Mouse (Mus musculus) gonadal fat pad, adult 2 months (tissue): ENCODE data around the gene 4930404N11Rik. TPM values are rescaled to one million over a fixed set of nuclear protein-coding genes. Genes with fewer than 3 reads are reported as not detected.

Source experiments
- DNase-seq: peaks from one replicate; pipeline ENCODE4 v3.0.0-alpha.2; 2012; ENCODE audit warnings: low read depth
- polyA plus RNA-seq: library from polyadenylated mRNA; depleted of rRNA; stranded (reverse); fragments of >200 nt; gene quantifications from 2 replicates; pipeline ENCODE4 v1.2.3, GENCODE M21; 2012

4930404N11Rik gene
- polyA plus RNA-seq, 1 experiment, result 1.7 TPM

DNA sequence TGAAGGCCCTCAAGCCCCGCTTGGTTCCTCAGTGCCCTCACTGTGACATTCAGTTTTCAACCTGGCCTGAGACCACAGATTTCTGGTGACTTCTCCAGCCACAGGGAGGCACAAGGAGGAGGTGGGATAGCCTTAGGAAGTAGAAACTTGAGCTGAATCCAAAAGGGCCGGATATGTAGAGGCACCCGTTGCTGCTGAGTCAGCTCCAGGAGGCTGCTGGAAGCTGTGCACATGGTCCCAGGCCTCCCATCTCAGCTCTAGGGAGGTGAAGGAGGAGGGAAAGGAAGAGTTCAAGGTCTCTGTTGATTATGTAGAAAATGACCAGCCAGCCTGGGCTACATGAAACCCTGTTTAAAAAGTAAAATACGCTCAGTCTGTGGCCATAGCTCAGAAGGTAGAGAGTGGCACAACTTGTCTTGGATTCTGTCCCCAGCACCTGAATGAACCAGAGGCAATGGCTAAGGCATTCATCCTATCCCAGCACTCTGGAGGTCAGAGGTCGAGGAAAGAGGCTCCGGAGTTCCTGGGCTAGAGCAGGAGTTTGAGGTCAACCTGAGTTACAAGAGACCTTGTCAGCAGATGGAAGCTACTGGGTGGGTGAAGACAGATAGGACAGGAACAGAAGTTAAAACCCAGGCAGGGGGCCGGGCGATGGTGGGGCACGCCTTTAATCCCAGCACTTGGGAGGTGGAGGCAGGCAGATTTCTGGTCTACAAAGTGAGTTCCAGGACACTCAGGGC is 10.7 kb downstream of the 4930404N11Rik start:
- no peak for DNase-seq

DNA sequence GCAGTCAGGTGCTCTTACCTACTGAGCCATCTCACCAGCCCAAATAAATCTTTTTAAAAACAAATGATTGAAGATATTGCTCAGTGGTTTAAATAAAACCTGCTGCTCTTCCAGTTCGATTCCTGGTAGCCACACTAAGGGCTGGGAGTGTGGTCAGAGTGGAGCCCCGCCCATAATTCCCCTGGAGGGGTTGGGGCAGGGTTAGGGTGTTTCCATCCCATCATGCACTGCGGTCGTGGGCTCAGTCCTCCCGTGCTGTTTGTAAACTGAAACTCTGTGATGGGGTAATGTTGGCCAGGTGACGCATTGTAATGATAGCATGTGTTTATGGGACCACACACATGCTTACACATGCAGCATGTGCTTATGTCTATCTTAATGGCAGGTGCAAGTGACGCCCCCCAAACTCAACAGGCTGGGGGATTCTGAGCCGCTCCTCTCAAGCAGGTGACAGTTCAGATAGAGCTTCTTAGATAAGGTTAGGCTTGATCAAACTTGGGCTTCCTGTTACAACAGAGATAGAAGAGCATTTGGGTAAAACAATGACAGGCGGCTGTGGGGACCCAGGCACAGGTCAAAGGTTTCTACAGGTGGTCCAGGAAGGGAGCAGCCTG is 13.8 kb downstream of the 4930404N11Rik start:
- DNase-seq, result no peak

DNA sequence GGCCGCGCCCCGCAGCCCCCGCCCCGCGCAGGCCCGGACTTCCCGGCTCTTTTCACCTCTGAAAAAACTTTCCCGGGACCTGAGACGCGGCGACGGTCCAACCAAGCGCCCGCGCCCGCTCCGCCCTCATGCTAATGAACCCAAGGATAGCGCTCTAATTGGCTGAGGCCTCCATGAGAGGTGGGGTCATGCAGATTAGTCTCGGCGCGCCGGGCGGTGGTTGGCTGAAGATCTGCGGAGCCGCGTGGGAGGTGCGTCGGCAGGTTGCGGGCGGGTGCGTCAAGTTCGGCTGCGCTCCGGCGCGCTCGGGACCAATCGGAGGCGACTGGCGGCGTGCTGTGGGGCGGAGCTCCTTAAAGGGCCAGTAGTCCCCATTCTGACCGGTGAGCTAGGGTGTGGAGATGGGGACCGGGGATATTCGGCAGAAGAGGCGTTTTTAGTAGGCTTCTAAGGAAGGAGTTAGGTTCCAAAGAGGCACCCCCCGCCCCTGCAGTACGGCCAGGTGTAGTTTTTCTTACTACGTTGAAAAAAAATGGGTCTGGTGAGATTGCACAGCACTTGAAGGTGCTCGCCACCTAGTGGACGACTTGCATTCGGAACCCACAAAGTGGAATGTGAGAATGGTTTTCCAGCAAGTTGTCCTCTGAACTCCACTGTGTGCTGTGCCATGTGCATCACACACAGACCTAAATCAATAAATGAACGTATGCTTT is 15.1 kb downstream of the 4930404N11Rik start, which contains the start of gene Hmg20b:
Gene Hmg20b (minus strand): TSS at position 130 of the 713 bp plus-strand sequence.
- peak; percentile 70 for DNase-seq

DNA sequence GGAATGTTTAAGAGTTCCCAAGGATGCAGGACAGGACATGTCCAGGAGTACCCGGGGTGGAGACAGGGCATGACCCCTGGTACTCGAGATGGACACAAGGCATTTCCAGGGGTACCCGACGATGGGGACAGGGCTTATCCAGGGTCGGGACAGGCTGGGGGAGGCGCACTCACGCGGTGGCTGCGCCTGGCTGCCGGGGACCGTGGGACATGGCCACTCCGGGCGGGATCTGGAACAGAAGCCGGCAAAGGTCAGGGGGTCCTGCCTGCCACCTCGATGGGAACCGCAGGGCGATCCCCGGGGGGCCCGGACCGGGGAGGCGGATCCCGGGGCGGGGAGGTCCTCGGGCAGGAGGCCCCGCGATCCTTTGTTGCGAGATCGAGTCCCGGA is 15.7 kb downstream of the 4930404N11Rik start:
- DNase-seq, result no peak

DNA sequence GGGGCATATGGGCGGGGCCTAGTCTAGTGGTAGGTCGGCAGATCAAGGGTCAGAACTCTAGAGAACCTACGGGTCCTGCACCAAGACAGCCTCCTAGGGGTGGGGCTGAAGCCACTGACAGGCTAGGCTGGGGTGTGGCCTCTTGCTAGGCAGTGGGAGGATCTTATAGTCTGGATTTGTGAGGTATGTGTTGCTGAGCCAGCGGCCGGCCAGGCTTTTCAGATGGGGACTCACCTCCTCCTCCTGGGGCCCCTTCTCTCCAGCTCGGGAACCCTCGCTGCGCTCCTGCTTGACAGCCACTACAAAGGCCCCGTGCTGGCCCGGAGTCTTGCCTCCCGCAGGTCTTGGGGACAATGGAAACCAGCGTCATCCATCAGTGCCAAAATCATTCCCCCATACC is 16.5 kb downstream of the 4930404N11Rik start:
- DNase-seq, result no peak

DNA sequence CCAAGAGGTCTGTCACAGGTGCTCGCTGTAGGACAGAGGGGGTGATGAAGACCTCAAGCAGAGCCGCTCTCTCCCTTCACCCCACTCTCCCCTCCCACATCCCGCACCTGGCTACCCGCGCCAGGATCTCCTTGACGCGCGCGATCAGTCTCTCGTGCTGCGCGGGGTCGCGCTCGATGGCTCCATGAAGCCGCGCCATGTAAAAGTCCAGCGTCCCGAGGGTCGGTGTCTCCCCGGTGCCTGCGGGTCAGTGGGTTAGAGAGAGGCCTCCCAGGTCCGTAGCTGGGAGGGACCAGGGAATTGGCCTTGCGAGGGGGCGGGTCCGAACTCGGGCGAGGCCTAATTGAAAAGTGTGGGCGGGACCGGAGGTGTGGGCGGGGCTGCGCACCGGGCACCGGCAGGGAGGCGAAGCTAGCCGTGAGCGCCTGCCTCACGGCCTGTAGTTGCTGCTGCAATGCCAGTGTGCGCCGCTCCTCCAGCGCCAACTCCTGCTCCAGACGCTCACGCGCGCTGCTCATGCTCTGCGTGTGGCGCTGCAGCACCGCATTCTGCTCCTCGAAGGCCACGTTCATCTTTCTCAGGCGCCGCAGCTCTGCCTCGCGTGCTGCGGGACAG is 19.1 kb downstream of the 4930404N11Rik start:
- no peak for DNase-seq

DNA sequence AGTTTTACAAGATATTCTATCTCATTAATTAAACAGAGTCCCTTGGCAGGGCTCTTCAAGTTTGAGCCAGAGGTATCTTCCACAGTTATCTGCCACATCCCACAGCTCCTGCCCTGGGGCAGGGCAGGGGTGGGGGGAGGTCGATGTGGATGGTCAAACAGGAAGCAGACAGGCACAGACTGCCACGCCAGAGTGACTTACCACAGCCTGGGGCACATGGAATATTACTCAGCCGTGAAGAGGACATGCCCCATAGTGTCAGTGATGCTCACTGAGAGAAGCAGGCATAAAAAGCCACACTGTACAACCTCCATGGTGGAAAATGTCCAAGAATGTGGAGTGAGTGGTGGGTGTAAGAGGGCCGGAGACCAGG is 20.5 kb downstream of the 4930404N11Rik start:
- DNase-seq, result no peak

DNA sequence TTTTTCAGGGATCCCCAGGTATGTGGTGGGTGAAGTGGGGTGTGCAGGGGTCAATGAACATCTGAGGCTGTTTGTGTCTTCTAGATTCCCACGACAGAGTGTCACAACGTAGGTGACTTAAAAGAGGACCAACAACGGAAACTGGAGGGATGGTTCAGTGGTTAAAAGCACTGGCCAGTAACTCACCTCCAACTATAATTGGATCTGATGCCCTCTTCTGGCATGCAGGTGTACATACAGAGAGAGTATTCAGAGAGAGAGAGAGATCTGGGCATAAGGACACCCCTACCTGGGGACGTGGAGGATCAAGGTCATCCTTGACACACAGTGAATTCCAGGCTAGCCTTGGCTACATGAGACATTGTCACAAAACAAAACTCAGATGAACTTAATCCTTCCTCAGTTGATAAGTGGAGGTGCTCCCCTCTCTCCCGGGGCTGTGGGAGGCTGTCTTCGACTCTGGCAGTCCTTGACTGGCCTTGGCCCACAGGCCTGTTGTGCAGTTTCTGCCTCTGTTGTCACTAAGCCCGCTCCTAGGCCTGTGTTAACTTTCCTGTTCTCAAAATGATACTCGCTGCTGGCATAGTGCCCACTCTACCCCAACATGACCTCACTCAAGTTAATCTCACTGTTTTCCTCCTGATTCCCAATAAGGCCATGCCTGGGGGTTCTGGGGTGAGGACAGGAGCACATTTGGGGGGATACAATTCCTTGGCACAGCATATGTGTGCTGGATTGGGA is 21.0 kb downstream of the 4930404N11Rik start:
- no peak for DNase-seq

DNA sequence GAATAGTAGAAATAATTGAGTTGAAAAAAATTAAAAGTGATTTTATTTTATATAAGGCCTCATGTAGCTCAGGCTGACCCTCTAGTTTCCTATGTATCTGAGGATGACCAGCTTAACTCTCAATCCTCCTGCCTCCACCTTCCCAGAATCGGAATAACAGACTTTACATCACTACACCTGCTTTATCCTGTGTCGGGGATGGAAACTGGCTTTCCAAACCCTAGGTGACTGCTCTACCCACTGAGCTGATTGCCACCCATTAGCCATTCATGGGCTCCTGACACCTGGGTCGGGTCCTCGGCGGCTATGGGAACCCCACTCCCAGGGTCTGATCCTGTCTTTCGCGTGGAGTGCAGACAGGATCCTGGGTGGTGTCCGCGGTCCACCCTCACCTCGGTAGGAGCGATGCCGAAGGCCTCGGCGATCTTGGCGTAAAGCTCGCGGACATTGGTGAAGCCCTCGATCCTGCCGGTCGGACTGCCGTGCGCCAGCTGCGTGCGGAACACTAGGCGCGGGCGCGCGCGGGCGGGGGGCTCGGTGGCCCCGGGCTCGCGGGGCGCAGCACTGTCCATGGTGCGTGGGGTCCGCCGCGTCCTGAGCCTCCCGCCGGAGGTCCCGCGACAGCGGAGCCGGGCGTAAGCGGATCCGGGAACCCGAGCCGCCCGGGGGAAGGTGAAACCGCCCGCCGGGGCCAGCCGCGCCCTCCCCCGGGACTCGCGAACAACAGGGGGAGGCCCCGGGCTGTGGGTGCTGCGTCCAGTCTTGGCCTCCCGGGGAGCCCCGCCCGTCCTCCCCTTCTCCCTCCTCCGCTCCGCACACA is 22.7 kb downstream of the 4930404N11Rik start, which contains the start of gene Gipc3:
Gene Gipc3 (minus strand): TSS at position 581 of the 820 bp plus-strand sequence.
- no peak for DNase-seq

DNA sequence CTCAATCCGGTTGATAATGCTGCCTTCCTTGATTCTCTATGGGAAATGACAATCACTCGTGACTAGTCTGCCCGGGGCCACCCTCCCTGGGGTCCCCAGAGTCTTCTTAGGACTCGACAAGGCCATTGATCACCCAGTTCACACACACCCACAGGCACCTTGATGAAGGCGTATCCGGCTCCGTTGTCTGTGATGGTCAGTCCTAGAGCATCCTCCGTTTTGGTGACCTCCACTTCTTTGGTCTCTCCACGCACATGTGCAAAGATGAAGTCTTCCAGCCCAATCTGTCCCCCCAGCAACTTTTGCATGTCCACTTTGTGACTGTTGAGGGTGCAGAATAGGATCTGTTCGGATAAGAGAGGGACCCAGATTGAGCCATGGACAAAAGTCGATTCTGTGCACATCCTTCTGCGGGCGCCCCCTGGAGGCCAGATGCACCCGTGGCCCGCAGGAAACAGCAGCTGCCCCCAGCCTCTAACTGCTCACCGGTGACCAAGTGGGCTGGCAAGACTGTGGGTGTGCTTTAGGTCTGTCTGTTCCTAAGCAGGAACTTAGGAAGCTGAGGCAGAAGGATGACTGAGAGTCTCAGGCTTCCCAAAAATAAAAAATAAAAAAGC is 24.2 kb downstream of the 4930404N11Rik start:
- no peak for DNase-seq

DNA sequence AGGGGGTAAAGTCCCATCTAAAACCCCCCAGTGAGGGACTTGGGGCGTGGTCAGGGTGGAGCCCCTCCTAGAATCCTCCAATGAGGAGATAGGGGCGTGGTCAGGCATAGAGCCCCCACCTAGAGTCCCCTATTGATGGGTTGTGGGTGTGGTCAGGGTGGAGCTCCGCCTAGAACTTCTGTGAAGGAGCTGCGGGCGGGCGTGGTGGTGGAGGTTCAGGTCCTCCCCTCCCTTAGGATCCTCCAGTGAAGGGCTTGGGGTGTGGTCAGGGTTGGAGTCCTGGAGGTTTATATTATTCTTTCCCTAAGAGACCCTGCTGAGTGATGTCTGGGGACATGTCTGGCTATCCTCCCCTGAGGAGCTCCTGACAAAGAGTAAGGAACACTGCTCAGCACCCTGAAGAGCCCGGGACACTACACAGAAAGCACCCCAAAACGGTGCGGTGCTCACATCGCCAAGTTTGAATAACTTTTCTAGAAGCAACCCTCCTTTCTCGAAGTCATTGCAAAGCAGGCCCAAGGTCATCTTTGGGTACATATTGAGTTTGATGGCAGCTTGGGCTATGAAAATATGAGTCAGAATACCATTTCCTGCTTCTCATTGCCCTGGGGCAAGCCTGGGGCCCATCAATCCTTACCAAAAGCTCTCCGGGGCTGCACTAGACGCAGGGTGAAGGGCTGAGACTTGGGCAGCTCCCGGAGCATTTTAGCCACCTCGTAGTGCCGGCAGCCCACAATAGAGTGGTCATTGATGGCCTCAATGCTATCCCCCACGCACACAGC is 24.9 kb downstream of the 4930404N11Rik start:
- DNase-seq, result no peak

DNA sequence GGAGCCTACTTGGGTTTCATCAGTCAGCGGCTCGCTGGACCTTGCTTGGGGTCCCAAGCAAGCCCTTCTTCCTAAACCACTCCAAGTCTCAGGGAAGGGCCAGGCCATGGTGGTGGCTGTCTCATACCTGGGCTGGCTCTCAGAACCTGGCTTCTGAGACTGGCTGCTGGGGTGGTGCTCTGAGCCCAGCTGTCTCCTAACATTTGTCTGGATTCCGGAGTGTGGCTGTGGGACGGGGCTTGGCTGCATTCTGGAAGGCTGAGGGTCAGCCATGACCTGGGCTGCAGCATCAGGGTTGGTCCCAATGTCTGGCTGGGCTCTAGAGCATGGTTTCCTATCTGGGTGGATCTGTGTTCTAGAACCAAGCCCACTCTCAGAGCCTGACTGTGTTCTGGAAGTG is 29.1 kb downstream of the 4930404N11Rik start:
- DNase-seq, result no peak

DNA sequence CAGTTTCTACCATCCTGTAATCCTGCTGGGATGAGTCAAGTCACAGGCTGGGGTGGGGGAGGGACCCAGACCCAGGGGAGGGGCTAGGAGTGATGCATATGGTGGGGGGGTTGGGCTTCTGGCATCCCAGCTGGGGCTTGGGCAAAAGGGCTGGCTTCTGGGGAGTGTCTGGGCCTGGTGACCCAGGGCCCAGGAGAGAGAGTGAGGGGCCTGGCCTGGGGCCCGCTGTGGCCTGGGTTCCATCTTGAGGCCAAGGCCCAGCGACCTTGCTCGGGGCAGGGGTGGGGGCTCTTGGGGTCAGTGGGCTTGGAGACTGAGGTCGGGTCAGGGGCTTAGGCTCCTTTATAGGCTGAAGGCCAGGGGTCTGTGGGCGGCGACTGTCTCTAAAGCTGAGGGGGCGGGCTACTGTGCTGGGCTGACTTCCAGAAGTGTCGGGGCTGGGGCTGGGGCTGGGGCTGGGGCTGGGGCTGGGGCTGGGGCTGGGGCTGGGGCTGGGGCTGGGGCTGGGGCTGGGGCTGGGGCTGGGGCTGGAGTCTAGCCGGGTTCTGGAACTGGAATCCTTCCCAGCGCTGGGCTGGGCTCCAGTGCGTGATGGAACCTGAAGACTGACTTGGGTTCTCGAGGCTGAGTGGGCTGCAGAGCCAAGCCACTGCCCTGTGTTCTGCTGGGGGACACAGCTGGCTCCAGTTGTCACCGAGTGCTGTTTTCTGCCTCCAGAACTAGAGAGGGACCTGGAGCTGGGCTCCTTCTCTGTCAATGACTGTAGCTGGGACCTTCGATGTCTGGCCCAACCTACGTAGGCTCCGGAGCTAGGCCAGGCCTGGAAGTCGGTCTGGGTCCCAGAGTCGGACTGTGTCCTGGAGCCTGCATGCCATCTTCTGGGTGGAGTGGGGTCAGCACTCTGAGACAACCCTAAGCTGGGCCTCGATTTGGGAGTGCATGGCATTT is 29.9 kb downstream of the 4930404N11Rik start:
- DNase-seq, result no peak

DNA sequence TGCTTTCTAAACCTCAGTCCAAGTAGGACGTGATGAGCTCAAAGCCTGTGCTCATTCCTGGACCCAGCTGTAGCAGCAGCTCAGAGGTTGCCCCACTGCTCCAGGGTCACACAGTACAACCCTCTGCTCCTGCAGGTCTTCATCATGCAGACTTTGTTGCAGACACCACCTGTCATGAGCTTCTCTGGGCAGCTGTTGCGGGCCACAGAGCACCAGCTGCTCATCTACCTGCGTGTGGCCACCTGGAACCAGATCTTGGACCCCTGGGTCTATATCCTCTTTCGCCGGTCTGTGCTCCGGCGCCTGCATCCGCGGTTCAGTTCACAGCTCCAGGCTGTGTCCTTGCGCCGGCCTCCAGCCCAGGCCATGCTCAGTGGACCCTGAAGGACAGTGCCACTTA is 31.3 kb downstream of the 4930404N11Rik start:
- DNase-seq, result no peak

DNA sequence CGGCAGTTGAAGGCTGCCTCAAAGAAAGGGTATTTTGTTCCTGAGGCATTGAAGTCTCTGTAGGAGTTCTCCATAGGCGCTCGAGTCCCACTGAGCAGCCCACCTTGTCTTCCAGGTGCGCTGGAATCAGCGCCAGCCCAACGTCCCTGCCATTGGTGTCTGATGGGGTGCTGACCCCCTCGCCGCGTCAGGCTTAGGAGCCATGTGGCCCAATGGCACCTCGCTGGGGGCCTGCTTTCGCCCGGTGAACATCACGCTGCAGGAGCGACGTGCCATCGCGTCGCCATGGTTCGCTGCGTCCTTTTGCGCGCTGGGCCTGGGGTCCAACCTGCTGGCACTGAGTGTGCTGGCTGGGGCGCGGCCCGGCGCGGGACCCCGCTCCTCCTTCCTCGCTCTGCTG is 33.3 kb downstream of the 4930404N11Rik start:
- no peak for DNase-seq

DNA sequence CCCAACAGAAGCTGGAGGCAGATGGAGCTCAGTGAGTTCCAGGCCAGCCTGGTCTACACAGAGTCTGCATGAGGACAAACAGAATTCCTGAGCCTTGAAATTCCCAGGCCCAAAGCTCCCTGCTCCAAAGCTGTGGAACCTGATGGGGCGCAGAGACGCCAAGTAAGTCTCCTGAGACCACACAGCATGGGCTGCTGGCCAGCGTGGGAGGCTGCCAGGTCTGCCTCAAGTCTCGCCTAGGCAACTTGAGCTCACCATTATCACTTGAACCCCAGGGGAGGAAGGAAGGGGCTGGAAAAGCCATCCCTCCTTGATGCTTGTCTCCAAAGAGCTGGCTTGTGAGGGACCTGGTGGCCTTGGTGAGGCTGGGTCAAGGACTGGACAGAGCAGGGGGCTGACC is 35.6 kb downstream of the 4930404N11Rik start:
- DNase-seq, result no peak

DNA sequence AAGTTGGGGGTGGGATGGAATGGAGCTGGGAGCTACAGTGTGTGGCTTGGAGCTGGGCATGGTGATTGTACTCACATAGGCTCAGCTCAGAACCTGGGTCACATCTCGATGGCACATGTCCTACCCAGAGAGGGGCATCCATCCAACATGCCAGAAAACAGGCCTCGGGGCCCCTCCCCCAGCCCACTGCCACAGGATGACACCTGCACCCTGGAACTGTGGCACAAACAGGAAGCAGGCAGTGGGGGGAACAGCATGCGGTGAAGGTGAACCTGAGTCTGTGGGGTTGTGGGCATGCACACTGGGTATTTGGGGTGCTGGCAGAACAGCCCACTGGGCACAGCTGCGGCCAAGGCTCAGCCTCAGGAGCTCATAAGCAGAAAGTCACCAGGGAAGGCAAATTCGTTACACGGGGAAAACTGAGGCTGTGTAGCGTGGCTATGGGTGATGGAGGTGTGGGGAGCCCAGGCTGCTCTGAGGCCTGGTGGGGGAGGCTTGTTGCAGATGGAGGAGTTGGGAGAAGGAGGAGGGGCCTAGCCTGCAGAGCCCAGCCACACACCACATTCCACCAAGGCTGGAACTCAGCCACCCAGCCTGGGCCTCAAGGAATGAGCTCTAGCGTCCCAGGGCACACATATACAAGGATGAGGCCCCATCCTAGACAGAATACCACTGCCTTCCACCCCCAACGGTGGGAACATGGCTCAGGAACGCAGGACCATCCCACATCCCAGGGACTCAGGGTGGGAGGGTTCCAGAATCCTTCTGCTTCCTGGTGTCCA is 36.2 kb downstream of the 4930404N11Rik start:
- no peak for DNase-seq

DNA sequence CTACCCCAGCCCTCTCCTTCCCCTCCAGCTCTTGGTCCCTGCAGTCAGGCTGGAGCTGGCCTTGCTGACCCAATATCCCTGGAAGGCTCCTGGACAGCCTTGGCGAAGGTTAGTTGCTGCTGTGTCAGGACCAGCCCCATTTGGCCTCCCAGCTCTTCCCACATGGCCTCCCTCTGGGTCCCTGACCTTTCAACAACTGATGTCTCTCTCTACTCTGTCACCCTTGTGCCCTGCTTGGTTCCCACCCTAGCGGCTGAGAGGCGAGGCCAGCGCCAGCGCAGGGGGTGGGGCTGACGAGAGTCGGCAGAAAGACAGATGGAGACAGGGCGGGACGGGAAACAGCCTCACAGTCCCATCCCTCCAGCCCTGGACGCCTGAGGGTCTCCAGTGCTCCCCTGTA is 37.2 kb downstream of the 4930404N11Rik start, which contains the start of gene Tbxa2r:
Gene Tbxa2r (plus strand): TSS at position 346 of the 400 bp plus-strand sequence.
- no peak for DNase-seq
